Mouse (Mus musculus) small intestine, adult 2 months (tissue): Measurements from ENCODE around the gene Clmp.

Experiments
- CTCF ChIP-seq: fragments of 200-500 bp; IDR thresholded peaks from 2 replicates; pipeline ENCODE4 v1.5.1; 2012; ENCODE audit warnings: low read depth, mild to moderate bottlenecking, control low read depth, inconsistent platforms, low read length, moderate library complexity, mixed read lengths; ENCODE audit not compliant: insufficient replicate concordance, insufficient read length; ENCODE audit errors: extremely low read depth
- POLR2A ChIP-seq: fragments of 200-500 bp; IDR thresholded peaks from 2 replicates; pipeline ENCODE4 v1.6.1; 2012; ENCODE audit warnings: low read depth, mild to moderate bottlenecking, control low read depth, inconsistent platforms, low read length, moderate library complexity

DNA sequence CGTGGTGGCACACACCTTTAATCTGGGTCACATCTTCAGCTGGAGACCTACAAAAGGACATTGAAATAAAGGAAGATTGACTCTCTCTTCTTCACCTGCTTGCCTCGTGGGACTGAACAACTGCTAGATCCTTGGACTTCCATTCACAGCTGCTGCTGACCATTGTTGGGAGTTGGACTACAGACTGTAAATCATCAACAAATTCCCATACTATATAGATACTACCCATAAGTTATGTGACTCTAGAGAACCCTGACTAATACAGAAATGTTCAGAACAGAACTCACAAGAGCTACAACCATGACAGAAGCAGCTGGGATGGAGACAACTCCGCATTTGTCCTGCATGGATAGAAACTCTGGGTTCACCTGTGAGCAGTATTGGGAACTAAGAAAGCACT is 15.4 kb upstream of the Clmp start, which contains the start of gene Gm21915:
- TF ChIP-seq CTCF: no peak
- TF ChIP-seq POLR2A: no peak
